Mouse (Mus musculus) R1 (cell line): ENCODE measurements around the gene Pmvk.
A peak's percentile ranks its signal among the peaks of the same experiment; 100 is the strongest.

Source experiments
- DNase-seq: peaks from one replicate; pipeline ENCODE4 v3.0.0-alpha.2; 2018; ENCODE audit warnings: low read depth, low spot score

The Pmvk gene

GRCm38 (mm10) chr3:89454401-89455177 lies at the start of gene Pmvk:
TSS of gene Pmvk (plus strand) at chr3:89454541.
- peak; percentile 43 for DNase-seq

- DNase-seq, result no peak
These were observed 47.5 kb upstream of the Pmvk start for GRCm38 (mm10) chr3:89406887-89407286.

DNA sequence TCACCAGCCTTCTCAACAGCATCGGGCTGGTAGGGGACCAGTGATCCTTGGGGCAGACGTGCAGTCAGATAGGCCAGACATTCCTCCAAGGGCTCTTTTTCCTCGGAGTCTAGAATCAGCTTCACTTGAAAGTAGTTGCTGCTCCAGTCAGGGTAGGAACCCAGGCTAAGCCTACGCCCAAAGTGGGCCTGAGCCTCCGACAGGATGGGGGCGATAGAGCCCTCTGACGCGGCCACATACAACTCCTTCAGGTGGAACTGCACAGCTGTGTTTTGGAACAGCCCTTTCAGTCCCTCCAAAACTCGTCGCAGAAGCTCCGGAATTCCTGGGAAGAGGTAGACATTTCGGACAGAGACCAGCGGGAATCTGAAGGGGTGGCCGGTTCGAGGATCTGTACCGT lies 45.9 kb upstream of the Pmvk start:
- DNase-seq, result no peak

GRCm38 (mm10) chr3:89409701-89410100 lies 44.6 kb upstream of the Pmvk start:
- no peak for DNase-seq

GRCm38 (mm10) chr3:89410864-89411263 lies 43.5 kb upstream of the Pmvk start:
- no peak for DNase-seq

GRCm38 (mm10) chr3:89411490-89412393 lies 42.6 kb upstream of the Pmvk start, which contains the start of gene Flad1:
TSS of gene Flad1 (minus strand) at chr3:89411870.
- peak; percentile 100 for DNase-seq

DNA sequence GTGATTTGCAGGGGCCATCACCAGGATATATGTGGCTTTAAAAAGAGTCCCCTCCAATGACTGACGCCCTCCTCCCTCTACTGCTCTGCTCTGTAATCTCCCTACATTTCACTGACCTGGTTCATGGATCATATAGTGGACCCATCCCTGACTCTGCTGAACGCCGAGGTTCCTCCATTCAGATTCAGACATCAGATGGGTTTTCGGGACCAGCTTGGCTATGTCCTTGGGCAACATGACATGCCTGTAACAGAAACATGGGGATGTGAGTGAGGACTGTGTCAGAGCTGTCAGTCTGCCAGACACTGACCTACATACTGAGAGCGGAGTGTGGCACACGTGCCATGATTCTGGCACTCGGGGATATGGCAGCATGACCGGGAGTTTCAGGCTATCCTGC lies 38.2 kb upstream of the Pmvk start:
- no peak for DNase-seq

DNA sequence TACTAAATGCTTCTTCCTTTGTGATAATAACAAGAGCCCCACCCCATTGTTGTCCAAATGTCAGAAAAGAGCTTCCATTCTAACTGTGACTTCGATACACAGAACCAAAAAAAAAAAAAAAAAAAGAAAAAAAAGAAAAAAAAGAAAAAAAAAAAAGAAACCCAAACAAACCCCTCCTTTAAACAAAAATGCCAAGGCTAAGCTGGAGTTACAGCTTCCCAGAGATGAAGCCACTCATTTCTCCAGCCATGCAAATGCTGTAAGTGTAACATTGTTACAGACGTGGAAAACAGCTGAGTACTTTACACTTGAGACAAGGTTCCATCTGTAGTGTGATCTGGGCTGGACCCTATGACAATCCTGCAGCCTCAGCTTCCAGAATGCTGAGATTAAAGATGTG lies 37.2 kb upstream of the Pmvk start:
- DNase-seq, result no peak

DNA sequence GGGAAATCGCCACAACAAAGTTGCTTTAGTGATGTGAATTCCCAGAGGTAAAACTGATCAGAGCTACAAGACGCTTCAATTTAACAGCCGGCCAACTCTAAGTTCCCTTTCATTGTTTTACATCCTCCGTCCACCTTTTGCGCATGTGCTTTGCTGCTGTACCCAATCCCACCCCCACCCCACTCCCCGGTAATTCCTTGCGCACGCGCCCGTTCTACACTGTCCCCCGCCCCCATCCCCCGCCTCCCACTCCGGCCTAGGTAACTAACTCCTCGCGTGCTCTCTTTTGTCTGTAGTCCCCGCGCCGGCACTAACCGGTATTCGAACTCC lies 36.5 kb upstream of the Pmvk start:
- no peak for DNase-seq

DNA sequence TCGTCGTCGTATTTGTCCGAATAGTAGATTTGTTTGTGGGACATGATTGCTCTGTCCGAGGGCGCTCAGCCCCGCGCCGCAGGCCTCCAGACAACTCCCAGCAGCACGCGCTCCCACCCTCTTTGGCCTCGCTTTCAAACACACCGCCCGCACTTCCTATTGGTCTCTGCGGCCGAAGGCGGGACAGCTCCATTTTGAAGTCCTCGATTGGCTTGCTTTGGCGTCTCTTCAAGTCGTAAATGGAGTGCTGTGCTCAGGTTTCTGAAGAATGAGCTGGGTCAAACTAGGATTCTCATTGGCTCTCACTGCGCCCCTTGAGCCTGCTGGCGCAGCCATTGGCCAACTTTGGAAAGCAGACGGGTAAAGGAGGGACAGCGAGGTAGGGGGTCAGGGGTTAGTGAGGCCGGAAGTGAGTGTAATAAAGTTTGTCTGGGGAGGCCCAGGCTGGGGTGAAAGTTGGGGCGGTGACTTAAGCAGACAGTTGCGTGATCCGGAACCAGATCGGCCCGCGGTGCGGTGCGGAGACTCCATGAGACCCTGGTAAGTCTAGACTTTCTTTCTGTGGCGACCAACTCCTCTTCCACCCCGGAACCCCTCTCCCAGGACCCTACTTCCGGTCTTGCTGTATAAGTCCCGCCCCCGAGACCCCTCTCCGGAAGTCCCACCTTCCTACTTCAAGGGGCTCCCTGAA lies 36.0 kb upstream of the Pmvk start, which contains the start of the genes Cks1b and Shc1:
Cks1b (minus strand) TSS at position 214 of the 691 bp plus-strand sequence.
Shc1 (plus strand) TSS at position 274 of the 691 bp plus-strand sequence.
- DNase-seq, result peak; percentile 100

DNA sequence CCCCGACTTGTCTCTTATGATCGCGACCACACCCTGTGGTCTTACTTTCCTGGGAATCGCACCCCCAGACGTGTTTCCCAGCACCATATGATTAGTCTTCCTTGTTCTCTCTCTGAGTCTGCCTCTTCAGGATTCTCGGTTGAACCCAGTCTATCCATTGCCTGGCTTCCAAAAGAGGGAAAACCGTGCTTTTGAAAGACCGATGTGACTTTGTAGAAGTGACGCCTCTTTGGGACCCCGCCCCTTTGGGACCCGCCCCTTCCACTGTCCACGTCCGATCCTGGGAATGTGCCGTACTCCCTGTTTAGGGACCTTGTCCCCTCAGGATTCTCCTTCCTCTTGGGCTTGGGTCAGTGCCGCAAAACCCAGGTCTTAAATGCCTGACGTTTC lies 35.5 kb upstream of the Pmvk start:
- peak; percentile 95 for DNase-seq

DNA sequence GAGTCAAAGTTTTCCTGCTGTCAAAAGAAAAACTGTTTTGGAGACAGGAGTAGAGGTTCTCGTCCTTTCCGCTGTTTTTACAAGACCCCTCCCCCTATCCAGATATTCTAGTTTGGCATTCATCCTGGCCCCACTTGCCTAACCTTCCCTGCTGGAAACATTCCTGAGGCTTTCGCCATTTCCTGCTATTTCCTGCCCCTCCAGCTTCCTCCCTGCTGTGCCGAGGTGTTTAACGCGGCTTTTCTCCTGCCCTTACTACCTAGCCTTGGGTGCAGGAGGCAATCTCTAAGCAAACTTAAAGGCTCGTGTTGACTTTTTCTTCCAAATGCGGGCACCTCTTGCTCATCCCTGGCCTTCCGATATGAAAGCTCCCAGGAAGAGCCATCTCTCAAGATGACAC lies 34.8 kb upstream of the Pmvk start:
- peak; percentile 98 for DNase-seq

DNA sequence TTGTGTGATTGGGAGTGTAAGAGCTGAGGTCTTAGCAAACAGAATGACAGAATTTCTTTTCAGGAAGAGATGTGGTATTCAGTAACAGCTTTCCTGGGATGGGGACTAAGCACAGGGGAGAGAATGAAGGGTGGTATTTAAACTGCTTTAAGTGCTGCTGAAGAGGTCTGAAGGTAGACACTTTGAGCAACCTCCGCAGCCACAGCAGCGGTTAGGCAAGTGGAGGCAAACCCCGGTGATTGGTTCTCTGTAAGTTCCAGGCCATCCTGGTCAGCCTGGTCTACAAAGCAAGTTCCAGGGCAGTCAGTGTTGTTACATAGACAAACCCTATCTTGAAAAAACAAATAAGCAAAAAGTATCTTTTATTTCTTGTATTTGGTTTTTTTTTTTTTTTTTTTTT lies 34.4 kb upstream of the Pmvk start:
- no peak for DNase-seq

GRCm38 (mm10) chr3:89420421-89420820 lies 33.9 kb upstream of the Pmvk start:
- DNase-seq, result no peak

- DNase-seq, result peak; percentile 97
These were observed 33.2 kb upstream of the Pmvk start for GRCm38 (mm10) chr3:89421002-89421774.

- DNase-seq, result peak; percentile 32
These were observed 32.4 kb upstream of the Pmvk start for GRCm38 (mm10) chr3:89421810-89422473.

GRCm38 (mm10) chr3:89422556-89423205 lies 31.7 kb upstream of the Pmvk start:
- peak; percentile 36 for DNase-seq

- DNase-seq, result peak; percentile 61
These were observed 29.8 kb upstream of the Pmvk start for GRCm38 (mm10) chr3:89424416-89425140.

DNA sequence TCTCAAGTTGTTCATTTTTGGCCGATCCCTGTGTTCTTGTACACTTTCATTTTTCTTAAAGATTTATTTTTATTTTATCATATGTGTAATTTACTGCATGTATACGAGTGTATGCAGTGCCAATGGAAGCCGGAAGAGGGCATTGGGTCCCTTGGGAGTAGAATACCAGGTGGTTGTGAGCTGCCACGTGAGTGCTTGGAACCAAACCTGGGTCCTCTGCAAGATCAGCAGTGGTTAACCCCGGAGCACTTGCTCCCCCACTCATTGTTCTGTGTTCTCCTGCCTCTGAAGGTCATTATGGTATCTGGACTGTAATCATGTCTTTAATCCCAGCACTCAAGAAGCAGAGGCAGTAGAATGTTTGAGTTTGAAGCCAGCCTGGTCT lies 29.2 kb upstream of the Pmvk start:
- peak; percentile 66 for DNase-seq
